Mouse (Mus musculus) olfactory bulb, adult 2 months (tissue): ENCODE measurements around the gene Olfr1252. TPM values are rescaled to one million over a fixed set of nuclear protein-coding genes. Genes with fewer than 3 reads are reported as not detected.

Source experiments
- H3K27ac ChIP-seq: fragments of 200-500 bp; 2 replicates; pipeline ENCODE4 v1.5.1; 2012; ENCODE audit warnings: low read depth, low read length; ENCODE audit not compliant: insufficient read depth
- H3K4me1 ChIP-seq: fragments of 200-500 bp; 2 replicates; pipeline ENCODE4 v1.6.1; 2012; ENCODE audit warnings: low read length; ENCODE audit not compliant: control insufficient read depth, insufficient read depth
- H3K4me3 ChIP-seq: fragments of 200-500 bp; 2 replicates; pipeline ENCODE4 v1.5.1; 2012; ENCODE audit warnings: mild to moderate bottlenecking, low read depth, low read length, moderate library complexity; ENCODE audit not compliant: insufficient read depth
- CTCF ChIP-seq: fragments of 200-500 bp; IDR thresholded peaks from 2 replicates; pipeline ENCODE4 v1.5.1; 2012; ENCODE audit warnings: low read depth, mild to moderate bottlenecking, low read length, moderate library complexity; ENCODE audit not compliant: insufficient read depth
- POLR2A ChIP-seq: fragments of 200-500 bp; IDR thresholded peaks from 2 replicates; pipeline ENCODE4 v1.6.1; 2012; ENCODE audit warnings: mild to moderate bottlenecking, low read depth, low read length, moderate library complexity; ENCODE audit not compliant: insufficient read depth
- WGBS: fragments of 180-500 bp; shearing (Covaris S2); methylation state at CpG from one replicate; pipeline ENCODE4 v1.1.7; 2018; 5-methylcytosine and 5-hydroxymethylcytosine counted together
- polyA plus RNA-seq: library from polyadenylated mRNA; stranded (reverse); fragments of >200 nt; gene quantifications from 2 replicates; pipeline ENCODE4 v1.2.4, GENCODE M21; 2012; ENCODE audit warnings: low replicate concordance; ENCODE audit not compliant: missing spikeins, insufficient read depth, insufficient read length

Olfr1252 gene
- not detected in 2 replicates for polyA plus RNA-seq

DNA sequence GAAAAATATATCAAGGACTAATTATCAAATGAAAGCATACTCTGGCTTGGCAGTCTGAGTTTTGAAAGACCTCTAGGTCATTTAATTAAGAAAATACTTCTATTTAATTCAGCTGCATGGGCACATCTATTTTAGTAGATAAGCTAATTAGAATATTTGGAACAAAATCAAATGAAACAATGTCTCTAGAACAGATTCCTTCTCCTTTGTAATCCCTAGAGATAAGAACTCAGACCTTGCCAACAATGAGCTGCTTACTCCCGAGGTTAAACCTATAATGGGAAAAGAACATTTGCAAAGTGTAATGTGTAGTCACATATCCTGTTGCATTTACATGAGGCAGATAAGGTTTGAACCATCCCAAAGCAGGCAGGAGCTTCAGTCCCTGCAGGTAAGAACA, at the start of gene Olfr1252:
Olfr1252 (minus strand) TSS at position 101 of the 400 bp plus-strand sequence.
- 45% methylated on average over 1 of the region's 1 CpGs for WGBS
- no peak for TF ChIP-seq POLR2A
- TF ChIP-seq CTCF, result no peak
- no peak within 1 kb of the TSS for H3K4me3 ChIP-seq
- H3K4me1 ChIP-seq, result no peaks in the 10 kb centered on the region
- no peak within 1 kb of the TSS for H3K27ac ChIP-seq

DNA sequence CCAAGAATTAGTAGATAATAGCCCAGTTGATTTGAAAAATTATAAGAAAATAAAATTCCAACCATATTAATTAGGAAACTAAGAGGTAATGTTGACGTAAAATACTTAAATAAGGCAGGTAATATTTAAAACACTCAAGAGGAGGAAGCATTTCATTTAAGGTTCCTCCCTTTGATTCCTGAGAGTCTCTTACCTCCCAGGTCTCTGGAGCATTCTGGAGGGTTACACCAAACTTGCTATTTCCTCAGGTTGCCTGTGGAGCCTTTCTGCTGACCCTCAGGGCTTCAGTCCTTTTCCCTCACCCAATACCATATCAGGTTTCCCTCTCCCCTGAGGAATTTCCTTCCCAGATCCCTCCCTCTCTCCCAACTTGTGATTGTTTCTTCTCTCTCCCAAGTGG, 32.2 kb upstream of the Olfr1252 start, which contains the start of gene Olfr1253:
Olfr1253 (minus strand) TSS at position 101 of the 400 bp plus-strand sequence.
- Histone ChIP-seq H3K4me3 (no peak within 1 kb of the TSS), H3K4me1 (no peaks in the 10 kb centered on the region), H3K27ac (no peak within 1 kb of the TSS)
- no peak for TF ChIP-seq CTCF
- no peak for TF ChIP-seq POLR2A
- WGBS, result 92% methylated on average over 1 of the region's 1 CpGs

DNA sequence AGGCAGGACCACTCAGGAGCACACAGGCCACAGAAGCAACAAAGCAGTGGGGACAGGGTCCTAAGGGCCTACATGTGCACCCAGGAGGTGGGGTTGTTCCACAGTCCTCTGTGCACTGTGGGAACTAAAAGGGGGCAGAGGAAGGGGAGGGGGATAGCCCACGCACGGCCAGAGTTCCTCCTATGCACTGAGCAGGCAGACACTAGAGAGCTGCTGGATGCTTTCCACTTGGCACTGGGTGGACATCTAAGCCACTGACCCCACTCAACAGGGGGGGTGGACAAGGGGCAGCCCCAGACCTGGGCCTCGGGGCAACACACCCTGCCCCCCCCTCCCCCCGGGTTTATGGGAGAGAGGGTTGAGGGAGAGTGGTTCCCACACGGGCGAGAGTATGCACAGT, 32.8 kb downstream of the Olfr1252 start:
- TF ChIP-seq POLR2A, result no peak
- no peak for TF ChIP-seq CTCF
- Histone ChIP-seq H3K4me3 (no peak overlapping the region), H3K27ac (no peak overlapping the region), H3K4me1 (no peaks in the 10 kb centered on the region)
- 85% methylated on average over 6 of the region's 6 CpGs for WGBS

DNA sequence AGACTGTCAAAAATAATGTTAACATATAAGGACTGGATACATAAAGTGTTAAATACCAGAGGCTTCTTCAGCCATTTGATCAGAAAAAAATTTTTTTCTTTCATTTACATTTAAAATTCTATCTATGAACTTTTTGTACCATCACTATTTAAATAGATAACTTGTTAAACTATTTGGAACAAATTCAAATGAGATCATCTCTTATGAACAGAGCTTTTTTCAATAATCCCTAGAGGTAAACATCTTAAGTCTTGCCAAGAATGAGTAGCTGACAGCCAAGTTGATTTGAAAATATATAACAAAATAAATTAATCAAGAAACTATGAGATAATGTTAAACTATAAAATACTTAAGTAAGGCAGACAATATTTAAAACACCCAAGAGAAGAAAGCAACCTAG, 53.0 kb downstream of the Olfr1252 start, which contains the start of gene Olfr1251:
Olfr1251 (minus strand) TSS at position 101 of the 400 bp plus-strand sequence.
- Histone ChIP-seq H3K27ac (no peak within 1 kb of the TSS), H3K4me3 (no peak within 1 kb of the TSS), H3K4me1 (no peaks in the 10 kb centered on the region)
- no peak for TF ChIP-seq CTCF
- TF ChIP-seq POLR2A, result no peak

Other genes starting within 250 kb of the Olfr1252 start
- not detected in 2 replicates for gene Olfr1241, start 237.9 kb downstream of the Olfr1252 start, polyA plus RNA-seq
- gene Olfr1242, start 226.7 kb downstream of the Olfr1252 start, polyA plus RNA-seq, result not detected in 2 replicates
- gene Olfr1243, start 193.5 kb downstream of the Olfr1252 start, polyA plus RNA-seq, result not detected in 2 replicates
- gene Olfr1245, start 146.6 kb downstream of the Olfr1252 start, polyA plus RNA-seq, result not detected in 2 replicates
- not detected in 2 replicates for gene Olfr1246, start 131.9 kb downstream of the Olfr1252 start, polyA plus RNA-seq
- gene Olfr1247, start 110.9 kb downstream of the Olfr1252 start, polyA plus RNA-seq, result not detected in 2 replicates
- gene Olfr1248, start 106.8 kb downstream of the Olfr1252 start, polyA plus RNA-seq, result not detected in 2 replicates
- not detected in 2 replicates for gene Olfr1249, start 90.0 kb downstream of the Olfr1252 start, polyA plus RNA-seq
- not detected in 2 replicates for gene Olfr1250, start 63.5 kb downstream of the Olfr1252 start, polyA plus RNA-seq
- not detected in 2 replicates for gene Olfr1251, start 53.1 kb downstream of the Olfr1252 start, polyA plus RNA-seq
- not detected in 2 replicates for gene Olfr1253, start 32.1 kb upstream of the Olfr1252 start, polyA plus RNA-seq
- gene Olfr1254, start 68.6 kb upstream of the Olfr1252 start, polyA plus RNA-seq, result not detected in 2 replicates
- gene Olfr1255, start 87.0 kb upstream of the Olfr1252 start, polyA plus RNA-seq, result not detected in 2 replicates
- not detected in 2 replicates for gene Olfr1256, start 116.5 kb upstream of the Olfr1252 start, polyA plus RNA-seq
- gene Olfr48, start 123.2 kb upstream of the Olfr1252 start, polyA plus RNA-seq, result not detected in 2 replicates
- gene Olfr1257, start 153.4 kb upstream of the Olfr1252 start, polyA plus RNA-seq, result not detected in 2 replicates
- not detected in 2 replicates for gene Olfr1258, start 202.3 kb upstream of the Olfr1252 start, polyA plus RNA-seq
- gene Olfr1259, start 223.7 kb upstream of the Olfr1252 start, polyA plus RNA-seq, result not detected in 2 replicates
- gene Olfr1260, start 249.3 kb upstream of the Olfr1252 start, polyA plus RNA-seq, result not detected in 2 replicates